7 mouse cellular contexts compared by ENCODE assay signal in the genomic region with DNA sequence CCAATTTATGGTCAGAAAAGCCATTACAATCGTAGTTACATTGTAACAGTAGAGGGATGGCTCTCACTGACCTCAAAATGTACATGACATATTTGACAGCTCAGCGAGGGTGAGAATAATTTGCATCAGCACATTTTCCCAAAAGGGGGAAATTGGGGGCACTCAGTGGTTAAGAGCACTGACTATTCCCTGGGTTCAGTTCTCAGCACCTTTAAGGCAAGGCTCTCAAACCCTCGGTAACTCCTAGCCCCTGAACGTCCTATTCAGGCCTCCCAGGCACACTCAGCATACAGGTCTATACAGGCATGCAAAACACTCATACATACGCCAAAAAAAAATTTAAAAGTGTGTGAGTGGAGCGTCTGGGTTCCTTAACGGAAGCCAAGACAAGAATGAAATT. TPM values are rescaled to one million over a fixed set of nuclear protein-coding genes. Genes with fewer than 3 reads are reported as not detected.
DNase-seq lines count a peak whose midpoint lies in the region; ATAC-seq and TF ChIP-seq lines count a peak whose summit lies in the region.

No protein-coding gene starts in this region.

- intact Hi-C loops in left cerebral cortex, adult 2 months (cut with DNase I) = loop anchor here (1.0 to 10.0 kb wide), 5 partner anchors 92 to 594 kb away; a partner anchor contains a TSS

- H3K9ac ChIP-seq in limb, embryonic 13.5 days = 0 out of 2 replicates have a peak overlapping the region, but pooled peaks have one; percentile 70
- no peak overlapping the region for H3K9ac ChIP-seq in stomach, embryonic 14.5 days (replicated peaks; ENCODE audit: low read depth, low read length)

- TF ChIP-seq CTCF in left cerebral cortex, adult 2 months (IDR thresholded peaks at IDR 0.05) = no peak

- DNase-seq in left cerebral cortex, adult 2 months (ENCODE audit: extremely low spot score in 1 of 2, low spot score in 2 of 2) = no peak
- no peak for DNase-seq in left cerebral cortex, adult 8-10 months (ENCODE audit: low spot score in 2 of 2)
- DNase-seq in forebrain, embryonic 10.5 days (ENCODE audit: extremely low spot score, low spot score) = no peak
- DNase-seq in adrenal gland, postnatal 25 days = no peak
- no peak for DNase-seq in lung, postnatal 10 days

- H3K27me3 ChIP-seq in forebrain, embryonic 10.5 days (ENCODE audit: poor library complexity, severe bottlenecking) = no peaks in the 10 kb centered on the region
- H3K27me3 ChIP-seq in limb, embryonic 13.5 days = no peaks in the 10 kb centered on the region
- no peaks in the 10 kb centered on the region for H3K27me3 ChIP-seq in stomach, embryonic 14.5 days (ENCODE audit: control insufficient read depth, insufficient read depth, low read length)

- peaks cover 24% of the 10 kb centered on the region for H3K4me1 ChIP-seq in forebrain, embryonic 10.5 days
- peaks cover 9% of the 10 kb centered on the region; the same call in 1 of the 2 replicates for H3K4me1 ChIP-seq in limb, embryonic 13.5 days
- 0 out of 2 replicates have a peak, but pooled peaks cover 3% of the 10 kb centered on the region for H3K4me1 ChIP-seq in stomach, embryonic 14.5 days (ENCODE audit: control insufficient read depth, insufficient read depth, low read length)

- no peak overlapping the region for H3K27ac ChIP-seq in left cerebral cortex, adult 2 months
- 0 out of 2 replicates have a peak overlapping the region, but pooled peaks have one; percentile 92 for H3K27ac ChIP-seq in forebrain, embryonic 10.5 days
- H3K27ac ChIP-seq in limb, embryonic 13.5 days = no peak overlapping the region
- H3K27ac ChIP-seq in stomach, embryonic 14.5 days (ENCODE audit: low read length) = no peak overlapping the region

- no peak for ATAC-seq in limb, embryonic 13.5 days (ENCODE audit: low FRiP score, low read depth)
- no peak for ATAC-seq in stomach, embryonic 14.5 days (ENCODE audit: insufficient number of reproducible peaks, insufficient read depth, low FRiP score, low read depth)

- no peaks in the 10 kb centered on the region for H3K9me3 ChIP-seq in forebrain, embryonic 10.5 days
- H3K9me3 ChIP-seq in limb, embryonic 13.5 days = no peaks in the 10 kb centered on the region; the same call in 1 of the 2 replicates
- no peaks in the 10 kb centered on the region for H3K9me3 ChIP-seq in stomach, embryonic 14.5 days (ENCODE audit: control insufficient read depth, low read depth, low read length)

- H3K4me3 ChIP-seq in left cerebral cortex, adult 2 months = peak overlapping the region; percentile 66
- peak overlapping the region; percentile 77 for H3K4me3 ChIP-seq in forebrain, embryonic 10.5 days
- H3K4me3 ChIP-seq in limb, embryonic 13.5 days = peak overlapping the region; percentile 64
- peak overlapping the region; percentile 61; the same call in 1 of the 2 replicates for H3K4me3 ChIP-seq in stomach, embryonic 14.5 days (ENCODE audit: low read depth, low read length)

- H3K4me2 ChIP-seq in limb, embryonic 13.5 days (replicated peaks) = peak overlapping the region; percentile 71
- H3K4me2 ChIP-seq in stomach, embryonic 14.5 days (replicated peaks; ENCODE audit: low read depth, low read length) = peak overlapping the region; percentile 69

- peaks cover 6% of the 10 kb centered on the region for H3K36me3 ChIP-seq in forebrain, embryonic 10.5 days (replicated peaks)
- peaks cover 4% of the 10 kb centered on the region; the same call in 1 of the 2 replicates for H3K36me3 ChIP-seq in limb, embryonic 13.5 days
- no peaks in the 10 kb centered on the region for H3K36me3 ChIP-seq in stomach, embryonic 14.5 days (ENCODE audit: control insufficient read depth, insufficient read depth, low read length)

- WGBS in forebrain, embryonic 10.5 days = 67% methylated on average over 7 of the region's 7 CpGs
- 47% methylated on average over 7 of the region's 7 CpGs for WGBS in limb, embryonic 13.5 days
- WGBS in stomach, embryonic 14.5 days = 47% methylated on average over 7 of the region's 7 CpGs

RNA-seq across cellular contexts. Expression of a gene that starts 0.9 kb away (rescaled TPM):
- 10 to 100 TPM; 12.8 to 13.5 TPM for total RNA-seq in left cerebral cortex, adult 2 months (2021)
- 10 to 100 TPM; 13.0 to 16.8 (median 15.3) TPM for total RNA-seq in left cerebral cortex, adult 8-10 months (2022)
- 4.9 and 5.7 TPM in 2 replicates for polyA plus RNA-seq in forebrain, embryonic 10.5 days (2016; fragmentation: Nextera tagmentation; extraction: Ambion mirVana)
- 9.1 and 9.8 TPM in 2 replicates for polyA plus RNA-seq in limb, embryonic 13.5 days (2015; fragmentation: Nextera tagmentation; extraction: Ambion mirVana)
- 6.2 and 6.3 TPM in 2 replicates for polyA plus RNA-seq in stomach, embryonic 14.5 days (2014; fragmentation: Nextera tagmentation; extraction: Ambion mirVana)
- 10.3 and 17.9 TPM in 2 replicates for total RNA-seq in adrenal gland, postnatal 25 days (2021)
